Mouse (Mus musculus) ES-E14 (cell line): ENCODE data around the gene Ttc23l. TPM values are rescaled to one million over a fixed set of nuclear protein-coding genes. Genes with fewer than 3 reads are reported as not detected.

Experiments used
- DNase-seq: peaks from one replicate; pipeline ENCODE4 v3.0.0-alpha.2; 2013; ENCODE audit warnings: low read depth, low spot score
- H3K27ac ChIP-seq: 2 replicates; pipeline ENCODE4 v1.5.1; 2012; ENCODE audit warnings: low read depth, mild to moderate bottlenecking, low read length, moderate library complexity, mixed read lengths; ENCODE audit not compliant: poor library complexity, insufficient read depth, severe bottlenecking
- H3K36me3 ChIP-seq: 2 replicates; pipeline ENCODE4 v1.6.1; 2012; ENCODE audit warnings: mild to moderate bottlenecking, low read length, moderate library complexity, mixed read lengths; ENCODE audit not compliant: control insufficient read depth, poor library complexity, insufficient read depth, severe bottlenecking
- H3K4me1 ChIP-seq, 2 experiments: fragments of 150-350 bp in 1 of 2; sonication (generic) in 1 of 2; 2 replicates each; pipeline ENCODE4 v1.6.1; 2012; ENCODE audit warnings: low read length in 2 of 2, mild to moderate bottlenecking in 1 of 2, mixed read lengths in 1 of 2; ENCODE audit not compliant: control insufficient read depth in 2 of 2, insufficient read depth in 2 of 2, poor library complexity in 1 of 2
- H3K4me3 ChIP-seq, 2 experiments: fragments of 150-350 bp in 1 of 2; sonication (generic) in 1 of 2; 2 replicates each; pipeline ENCODE4 v1.5.1; 2012; ENCODE audit warnings: low read length in 2 of 2, low read depth in 1 of 2, mild to moderate bottlenecking in 1 of 2, mixed read lengths in 1 of 2; ENCODE audit not compliant: insufficient read depth in 1 of 2, poor library complexity in 1 of 2, severe bottlenecking in 1 of 2
- H3K9ac ChIP-seq: 2 replicates; pipeline ENCODE4 v1.6.1; 2012; ENCODE audit warnings: low read depth, mild to moderate bottlenecking, low read length, mixed read lengths; ENCODE audit not compliant: poor library complexity, insufficient read depth, severe bottlenecking
- H3K9me3 ChIP-seq: fragments of 150-350 bp; sonication (generic); 2 replicates; pipeline ENCODE4 v1.6.1; 2012; ENCODE audit warnings: low read depth, mild to moderate bottlenecking, low read length; ENCODE audit not compliant: control insufficient read depth, insufficient read depth
- CHD2 ChIP-seq: IDR thresholded peaks from 2 replicates; pipeline ENCODE4 v1.6.1; 2014; ENCODE audit warnings: mild to moderate bottlenecking, low read depth, low read length, inconsistent platforms
- HCFC1 ChIP-seq: IDR thresholded peaks from 2 replicates; pipeline ENCODE4 v1.6.1; 2012; ENCODE audit warnings: low read length, inconsistent platforms, borderline replicate concordance; ENCODE audit not compliant: insufficient read depth
- MAFK ChIP-seq: IDR thresholded peaks from 2 replicates; pipeline ENCODE4 v1.6.1; 2014; ENCODE audit warnings: mild to moderate bottlenecking, low read depth, low read length, inconsistent platforms; ENCODE audit not compliant: insufficient read depth
- ZC3H11A ChIP-seq: IDR thresholded peaks from 2 replicates; pipeline ENCODE4 v1.6.1; 2012; ENCODE audit warnings: low read depth, mild to moderate bottlenecking, inconsistent platforms, low read length, borderline replicate concordance
- ZNF384 ChIP-seq: IDR thresholded peaks from 2 replicates; pipeline ENCODE4 v1.6.1; 2012; ENCODE audit warnings: low read depth, low read length, inconsistent platforms
- in situ Hi-C, 2 experiments: fragments of 600-800 bp; cut with MboI; formaldehyde crosslinking; loops; one replicate each; pipeline ENCODE4 v1.15.1; 2025; ENCODE audit warnings: low sequenced_read_pairs in 2 of 2, inconsistent platforms in 1 of 2; ENCODE audit not compliant: unreplicated experiment in 2 of 2
- total RNA-seq: library from RNA; depleted of rRNA; stranded (reverse); fragments of 300-350 nt; gene quantifications from 2 replicates; pipeline ENCODE4 v1.2.3, GENCODE M21; 2012

Ttc23l gene
- total RNA-seq, 1 experiment: not detected

DNA sequence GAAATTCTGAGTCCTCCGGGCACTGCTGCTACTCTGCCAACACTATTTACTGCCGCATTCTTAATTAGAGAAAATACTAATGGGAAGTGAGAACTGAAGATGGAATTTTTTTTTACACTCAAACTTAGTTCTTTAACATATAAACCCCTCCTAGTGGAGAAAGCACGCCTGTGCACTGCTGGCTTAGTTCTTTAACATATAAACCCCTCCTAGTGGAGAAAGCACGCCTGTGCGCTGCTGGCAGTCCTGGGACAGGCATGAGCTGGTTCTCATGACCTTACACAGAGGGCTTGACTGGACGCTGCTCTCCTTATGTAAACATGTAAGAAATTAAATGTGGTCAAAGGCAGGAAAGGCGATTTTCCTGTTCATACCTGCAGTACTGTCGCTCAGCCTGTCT, 24.9 kb upstream of the Ttc23l start:
- Histone ChIP-seq H3K9me3 (no peaks in the 10 kb centered on the region), H3K9ac (no peak overlapping the region), H3K36me3 (peaks cover 9% of the 10 kb centered on the region), H3K4me1 (no peaks in the 10 kb centered on the region), H3K27ac (no peak overlapping the region), H3K4me3 (no peak overlapping the region)
- TF ChIP-seq ZNF384: no peak
- TF ChIP-seq CHD2: no peak
- in situ Hi-C loops: no loop called here
- DNase-seq: peak; percentile 56

DNA sequence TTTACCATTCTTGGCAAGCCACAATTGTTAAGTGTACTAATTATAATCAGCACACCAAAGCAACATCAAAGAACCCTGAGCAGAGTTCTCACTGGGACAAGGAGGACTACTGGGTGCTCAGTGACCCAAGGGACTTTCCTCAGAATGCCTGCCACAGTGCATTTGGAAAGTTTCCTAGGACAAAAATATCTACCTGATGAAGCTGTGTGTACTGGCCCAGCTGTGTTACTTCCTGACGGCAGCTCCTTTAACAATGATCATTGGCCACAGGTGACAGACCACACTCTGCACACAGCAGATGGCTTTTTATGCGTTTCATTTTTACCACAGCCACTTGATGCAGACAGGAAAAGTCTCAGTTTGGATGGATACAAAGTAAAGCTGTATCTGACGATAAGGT, 20.7 kb upstream of the Ttc23l start:
- in situ Hi-C loops: no loop called here

GRCm38 (mm10) chr15:10566486-10566885, 8.0 kb upstream of the Ttc23l start:
- in situ Hi-C loops: no loop called here
- peaks cover 17% of the 10 kb centered on the region for H3K36me3 ChIP-seq

More for the DNA sequence above, 20.7 kb upstream of the Ttc23l start:
- Histone ChIP-seq H3K9ac (no peak overlapping the region), H3K36me3 (peaks cover 27% of the 10 kb centered on the region), H3K9me3 (no peaks in the 10 kb centered on the region), H3K4me1 (no peaks in the 10 kb centered on the region), H3K4me3 (no peak overlapping the region), H3K27ac (no peak overlapping the region)
- DNase-seq: no peak
- TF ChIP-seq CHD2: no peak
- no peak for TF ChIP-seq MAFK
- TF ChIP-seq HCFC1: no peak
- TF ChIP-seq ZNF384: no peak
- no peak for TF ChIP-seq ZC3H11A

DNA sequence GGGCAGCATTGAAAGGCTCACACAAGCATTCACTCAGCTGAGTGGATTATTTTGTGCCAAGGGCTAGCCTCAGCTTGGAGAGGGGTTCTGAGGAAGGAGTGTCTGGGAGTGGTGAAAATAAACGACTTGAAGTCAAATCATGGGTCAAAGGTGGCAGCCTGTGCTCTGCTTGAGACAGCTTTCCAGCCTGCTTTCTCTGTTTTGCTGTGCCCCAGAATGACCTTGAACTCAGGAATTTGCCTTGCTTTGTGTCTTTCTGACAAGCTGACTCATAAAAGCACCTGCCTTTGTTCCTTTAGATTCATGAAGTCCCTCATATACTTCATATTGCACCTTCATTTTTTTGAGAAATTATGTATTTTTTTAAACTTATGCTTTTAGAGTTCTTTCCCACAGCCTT, 5.7 kb upstream of the Ttc23l start:
- no peaks in the 10 kb centered on the region for H3K9me3 ChIP-seq
- peaks cover 8% of the 10 kb centered on the region for H3K36me3 ChIP-seq
- TF ChIP-seq ZNF384 (no peak), MAFK (no peak), CHD2 (no peak), ZC3H11A (no peak), HCFC1 (no peak)
- peaks cover 0 to 6% of the 10 kb centered on the region in 2 experiments; a peak in 2 of 4 replicates for H3K4me1 ChIP-seq
- no peak overlapping the region for H3K27ac ChIP-seq
- H3K4me3 ChIP-seq: no peak overlapping the region
- in situ Hi-C loops: no loop called here
- H3K9ac ChIP-seq: no peak overlapping the region
- no peak for DNase-seq

More at GRCm38 (mm10) chr15:10566486-10566885, 8.0 kb upstream of the Ttc23l start:
- Histone ChIP-seq H3K9ac (no peak overlapping the region), H3K27ac (no peak overlapping the region), H3K4me3 (no peak overlapping the region), H3K9me3 (no peaks in the 10 kb centered on the region), H3K4me1 (peaks cover 0 to 6% of the 10 kb centered on the region in 2 experiments; a peak in 2 of 4 replicates)
- TF ChIP-seq CHD2: no peak
- no peak for TF ChIP-seq ZNF384
- no peak for TF ChIP-seq ZC3H11A
- no peak for TF ChIP-seq HCFC1
- no peak for TF ChIP-seq MAFK
- DNase-seq: no peak

- in situ Hi-C loops: no loop called here
- DNase-seq: no peak
- H3K4me3 ChIP-seq: no peak overlapping the region
- peaks cover 0 to 6% of the 10 kb centered on the region in 2 experiments; a peak in 2 of 4 replicates for H3K4me1 ChIP-seq
- TF ChIP-seq HCFC1: no peak
- no peak for TF ChIP-seq ZNF384
- no peak for TF ChIP-seq CHD2
- TF ChIP-seq MAFK: no peak
- no peak for TF ChIP-seq ZC3H11A
- H3K9ac ChIP-seq: no peak overlapping the region
- H3K27ac ChIP-seq: no peak overlapping the region
- H3K36me3 ChIP-seq: peaks cover under 1% of the 10 kb centered on the region; the same call in 1 of the 2 replicates
- H3K9me3 ChIP-seq: no peaks in the 10 kb centered on the region
Observed at GRCm38 (mm10) chr15:10562281-10562680, 3.8 kb upstream of the Ttc23l start.
